Mouse (Mus musculus): ENCODE results near the gene Snrnp40.

GRCm38 (mm10) chr4:130312526-130312925 lies 47.4 kb upstream of the Snrnp40 start:
- TF ChIP-seq POLR2A (IDR thresholded peaks at IDR 0.05; ENCODE audit: insufficient read depth, low read length) (no peak), CTCF (IDR thresholded peaks at IDR 0.05; ENCODE audit: low read depth, low read length) (no peak)
